In genomic region chr15:7037475-7037874, GRCm38 (mm10) we compare ENCODE assay signal across 18 mouse cellular contexts. TPM values are rescaled to one million over a fixed set of nuclear protein-coding genes. Genes with fewer than 3 reads are reported as not detected.
A peak's percentile ranks its signal among the peaks of the same experiment; 100 is the strongest.
DNase-seq lines count a peak whose midpoint lies in the region; ATAC-seq and TF ChIP-seq lines count a peak whose summit lies in the region.
"Had no signal": no experiment of that assay in that cellular context is flagged by ENCODE, and none has a peak within 500 bp of the region (broad histone marks: within the 10 kb centered on the region; RNA-seq: fewer than 3 reads in every experiment).

No protein-coding gene starts in this region.

- TF ChIP-seq CTCF in brain, embryonic 14.5 days (IDR thresholded peaks at IDR 0.05; ENCODE audit: borderline replicate concordance, extremely low read depth, insufficient read depth, insufficient read length): no peak

- ATAC-seq in frontal cortex, adult (ENCODE audit: low TSS enrichment): peak; percentile 87
- ATAC-seq: hindbrain, postnatal 0 days; liver, embryonic 12.5 days; midbrain, embryonic 15.5 days had no signal

- intact Hi-C loops in left cerebral cortex, postnatal 36 days (cut with DNase I): no loop called here

- TF ChIP-seq POLR2A in brain, embryonic 14.5 days (IDR thresholded peaks at IDR 0.05; ENCODE audit: borderline replicate concordance, extremely low read depth, insufficient read depth, insufficient read length, poor library complexity, severe bottlenecking): no peak

- no peak for DNase-seq in frontal cortex, postnatal 10 days (ENCODE audit: low spot score in 2 of 2)
- DNase-seq in right cerebral cortex, adult 18-20 months: peak; percentile 50
- DNase-seq in right cerebral cortex, postnatal 14 days: no peak
- DNase-seq in brain, embryonic 14.5 days (ENCODE audit: low read depth): peak; percentile 44
- DNase-seq in left cerebral cortex, postnatal 36 days (ENCODE audit: low spot score in 2 of 2): peak; percentile 14 to 16
- no peak for DNase-seq in thymus, adult 18-20 months
- DNase-seq in embryo, embryonic 10.5 days (ENCODE audit: low spot score): no peak
- DNase-seq: adrenal gland, postnatal 14 days; B cell, adult 2 months; cerebellum, adult 8-10 months; gastrocnemius, postnatal 25 days; kidney, adult 11 months; lung, adult 2 months; thymus, postnatal 36 days had no signal

RNA-seq across cellular contexts. Expression of gene Lifr, which starts 52.9 kb away (rescaled TPM):
- polyA plus RNA-seq in brain, embryonic 14.5 days (2012; rRNA removed): 3.1 and 11.8 TPM in 2 replicates
- 10 to 100 TPM; 47.1 to 49.9 TPM for total RNA-seq in left cerebral cortex, postnatal 36 days (2021)

Comparison
In these comparisons a context has a peak if more than half of its experiments do, and no peak if none do; other contexts are left out.
1. DNase-seq: peak in right cerebral cortex, adult 18-20 months (single experiment), brain, embryonic 14.5 days (single experiment) and left cerebral cortex, postnatal 36 days (2 of 2); none in frontal cortex, postnatal 10 days (0 of 2), right cerebral cortex, postnatal 14 days (single experiment), thymus, adult 18-20 months (0 of 2) and embryo, embryonic 10.5 days (single experiment).